Mouse (Mus musculus) retina, postnatal 7 days (tissue): Measurements from ENCODE around the gene Ncapd2.

Source experiments
- DNase-seq: peaks from one replicate; pipeline ENCODE4 v3.0.0-alpha.2; 2012; ENCODE audit warnings: low read depth, low spot score

Ncapd2 gene

GRCm38 (mm10) chr6:125148251-125148925, 43.1 kb downstream of the Ncapd2 start:
- no peak for DNase-seq

- no peak for DNase-seq
Observed at GRCm38 (mm10) chr6:125147329-125147728, 44.2 kb downstream of the Ncapd2 start.

GRCm38 (mm10) chr6:125146797-125147196, 44.7 kb downstream of the Ncapd2 start:
- DNase-seq = no peak

GRCm38 (mm10) chr6:125146148-125146547, 45.4 kb downstream of the Ncapd2 start:
- no peak for DNase-seq

GRCm38 (mm10) chr6:125145479-125145951, 46.0 kb downstream of the Ncapd2 start:
- DNase-seq = no peak

GRCm38 (mm10) chr6:125145001-125145400, 46.5 kb downstream of the Ncapd2 start, which contains the start of gene Iffo1:
Iffo1 (plus strand) TSS chr6:125145241.
- peak; percentile 86 for DNase-seq

GRCm38 (mm10) chr6:125143904-125144303, 47.6 kb downstream of the Ncapd2 start:
- DNase-seq = no peak

GRCm38 (mm10) chr6:125143128-125143527, 48.4 kb downstream of the Ncapd2 start:
- no peak for DNase-seq

GRCm38 (mm10) chr6:125142436-125142835, 49.1 kb downstream of the Ncapd2 start:
- no peak for DNase-seq

- no peak for DNase-seq
Observed at GRCm38 (mm10) chr6:125139747-125140146, 51.8 kb downstream of the Ncapd2 start.

GRCm38 (mm10) chr6:125137002-125137671, 54.4 kb downstream of the Ncapd2 start:
- no peak for DNase-seq

- no peak for DNase-seq
Observed at GRCm38 (mm10) chr6:125132470-125132869, 59.0 kb downstream of the Ncapd2 start.

- peak; percentile 91 for DNase-seq
Observed at GRCm38 (mm10) chr6:125131302-125132156, 60.0 kb downstream of the Ncapd2 start, which contains the start of gene Nop2. Nop2 (plus strand) TSS chr6:125131909.

GRCm38 (mm10) chr6:125129710-125130402, 61.6 kb downstream of the Ncapd2 start:
- no peak for DNase-seq

- no peak for DNase-seq
Observed at GRCm38 (mm10) chr6:125128724-125129123, 62.8 kb downstream of the Ncapd2 start.

- no peak for DNase-seq
Observed at GRCm38 (mm10) chr6:125119387-125119786, 72.1 kb downstream of the Ncapd2 start.
